ENCODE assay signal across 8 mouse cellular contexts in the genomic region with DNA sequence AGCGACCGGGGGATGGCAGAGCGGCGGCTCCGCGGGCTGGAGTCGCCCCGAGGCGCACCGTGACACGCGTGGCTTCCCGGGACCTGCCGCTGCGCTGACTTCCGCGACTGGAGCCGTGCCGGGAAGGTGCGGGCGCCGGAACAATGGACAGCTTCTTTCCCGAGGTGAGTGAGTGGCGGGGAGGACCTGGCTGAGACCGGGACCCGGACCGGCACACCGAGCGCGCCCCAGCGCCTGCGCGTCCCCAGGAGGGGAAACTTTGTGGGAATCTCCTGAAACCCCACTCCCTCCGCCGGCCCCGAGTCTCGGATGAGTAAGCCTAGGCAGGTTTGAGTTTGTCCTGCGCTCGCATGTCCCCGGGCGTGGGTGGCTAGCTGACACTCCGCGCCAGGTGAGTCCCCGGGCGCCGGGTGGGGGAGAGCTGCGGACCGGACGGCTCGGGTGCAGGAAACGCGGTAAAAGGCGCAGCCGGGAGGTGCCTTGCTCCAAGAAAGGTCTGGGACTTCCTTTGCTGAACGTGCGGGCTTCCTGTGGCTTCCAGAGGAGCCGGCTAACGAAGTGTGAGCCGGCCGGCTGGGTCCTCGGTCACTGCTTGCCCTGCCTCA. TPM values are rescaled to one million over a fixed set of nuclear protein-coding genes. Genes with fewer than 3 reads are reported as not detected.
DNase-seq lines count a peak whose midpoint lies in the region; ATAC-seq lines count a peak whose summit lies in the region.

No protein-coding gene starts in this region.

- peak overlapping the region; percentile 86 for H3K9ac ChIP-seq in intestine, embryonic 16.5 days (ENCODE audit: low read depth, low read length)
- peak overlapping the region; percentile 75 for H3K9ac ChIP-seq in neural tube, embryonic 13.5 days

- no peaks in the 10 kb centered on the region for H3K36me3 ChIP-seq in intestine, embryonic 16.5 days (ENCODE audit: control insufficient read depth, insufficient read depth, low read length)
- H3K36me3 ChIP-seq in neural tube, embryonic 13.5 days = no peaks in the 10 kb centered on the region

- H3K27ac ChIP-seq in intestine, embryonic 16.5 days (ENCODE audit: low read length) = peak overlapping the region; percentile 91
- peak overlapping the region; percentile 30 for H3K27ac ChIP-seq in neural tube, embryonic 13.5 days (replicated peaks)

- H3K9me3 ChIP-seq in intestine, embryonic 16.5 days (ENCODE audit: control insufficient read depth, low read length) = no peaks in the 10 kb centered on the region
- H3K9me3 ChIP-seq in neural tube, embryonic 13.5 days = no peaks in the 10 kb centered on the region

- peak; percentile 41 for DNase-seq in ovary, postnatal 10 days (ENCODE audit: low spot score)
- DNase-seq in ovary, postnatal 14 days (ENCODE audit: low spot score) = no peak
- DNase-seq in heart, adult 11 months = peak; percentile 96
- DNase-seq in lung, adult 18-20 months = peak; percentile 63
- DNase-seq in urinary bladder, postnatal 10 days (ENCODE audit: low spot score) = peak; percentile 24

- peak overlapping the region; percentile 73 for H3K4me3 ChIP-seq in intestine, embryonic 16.5 days (ENCODE audit: low read length)
- H3K4me3 ChIP-seq in neural tube, embryonic 13.5 days = peak overlapping the region; percentile 75

- H3K4me1 ChIP-seq in intestine, embryonic 16.5 days (ENCODE audit: control insufficient read depth, insufficient read depth, low read length) = peaks cover 19% of the 10 kb centered on the region
- H3K4me1 ChIP-seq in neural tube, embryonic 13.5 days (replicated peaks) = peaks cover 33% of the 10 kb centered on the region

- WGBS in intestine, embryonic 16.5 days = under 1% methylated on average over 61 of the region's 61 CpGs
- under 1% methylated on average over 61 of the region's 61 CpGs for WGBS in neural tube, embryonic 13.5 days

- peak; percentile 3; the same call in 1 of the 2 replicates for ATAC-seq in common myeloid progenitor, adult 5-6 weeks (replicated peaks; ENCODE audit: low read depth, poor library complexity, severe bottlenecking)
- peak; percentile 28; the same call in 1 of the 2 replicates for ATAC-seq in intestine, embryonic 16.5 days
- ATAC-seq in neural tube, embryonic 13.5 days (ENCODE audit: low read depth) = peak; percentile 60; the same call in 1 of the 2 replicates

- H3K4me2 ChIP-seq in intestine, embryonic 16.5 days (ENCODE audit: low read depth, low read length) = peak overlapping the region; percentile 57
- peak overlapping the region; percentile 95 for H3K4me2 ChIP-seq in neural tube, embryonic 13.5 days

- H3K27me3 ChIP-seq in intestine, embryonic 16.5 days (replicated peaks; ENCODE audit: control insufficient read depth, insufficient read depth, low read length) = no peaks in the 10 kb centered on the region
- peaks cover 33% of the 10 kb centered on the region for H3K27me3 ChIP-seq in neural tube, embryonic 13.5 days

RNA-seq across cellular contexts. Expression of gene Myo10, which starts 0.6 kb away (rescaled TPM):
- total RNA-seq in common myeloid progenitor, adult 5-6 weeks (2017) = 2.9 and 5.6 TPM in 2 replicates
- 17.7 and 19.2 TPM in 2 replicates for polyA plus RNA-seq in intestine, embryonic 16.5 days (2015; fragmentation: Nextera tagmentation; extraction: Ambion mirVana)
- polyA plus RNA-seq in neural tube, embryonic 13.5 days (2015; fragmentation: Nextera tagmentation; extraction: Ambion mirVana) = 23.7 and 26.0 TPM in 2 replicates

Comparison
In these comparisons a context has a peak if more than half of its experiments do, and no peak if none do; other contexts are left out.
1. ATAC-seq: peak in every context shown above with its lines; median percentile 60 in neural tube, embryonic 13.5 days; 28 in intestine, embryonic 16.5 days; 3 in common myeloid progenitor, adult 5-6 weeks.